Mouse (Mus musculus) gastrocnemius, adult 8-10 months (tissue): ENCODE results near the gene Kifc1. TPM values are rescaled to one million over a fixed set of nuclear protein-coding genes. Genes with fewer than 3 reads are reported as not detected.
"Not testable (repeated sequence)": the region's sequence is repeated elsewhere in the genome, so short reads cannot be mapped to it uniquely, and the experiment has no call there.

Experiments
- DNase-seq, 2 experiments: peaks; one replicate each; pipeline ENCODE4 v3.0.0; 2022; ENCODE audit warnings: low spot score in 2 of 2
- total RNA-seq, 4 experiments: library from RNA; stranded (reverse); gene quantifications; 2 replicates each; pipeline ENCODE4 v1.2.4; 2022

Gene Kifc1
- total RNA-seq, 4 experiments from 2014 or later, result 0.19 to 0.56 (median 0.45) TPM; not detected in 1

- DNase-seq, result peak; percentile 69 to 81
These were observed 29.2 kb upstream of the Kifc1 start for GRCm38 (mm10) chr17:33919351-33920281.

DNA sequence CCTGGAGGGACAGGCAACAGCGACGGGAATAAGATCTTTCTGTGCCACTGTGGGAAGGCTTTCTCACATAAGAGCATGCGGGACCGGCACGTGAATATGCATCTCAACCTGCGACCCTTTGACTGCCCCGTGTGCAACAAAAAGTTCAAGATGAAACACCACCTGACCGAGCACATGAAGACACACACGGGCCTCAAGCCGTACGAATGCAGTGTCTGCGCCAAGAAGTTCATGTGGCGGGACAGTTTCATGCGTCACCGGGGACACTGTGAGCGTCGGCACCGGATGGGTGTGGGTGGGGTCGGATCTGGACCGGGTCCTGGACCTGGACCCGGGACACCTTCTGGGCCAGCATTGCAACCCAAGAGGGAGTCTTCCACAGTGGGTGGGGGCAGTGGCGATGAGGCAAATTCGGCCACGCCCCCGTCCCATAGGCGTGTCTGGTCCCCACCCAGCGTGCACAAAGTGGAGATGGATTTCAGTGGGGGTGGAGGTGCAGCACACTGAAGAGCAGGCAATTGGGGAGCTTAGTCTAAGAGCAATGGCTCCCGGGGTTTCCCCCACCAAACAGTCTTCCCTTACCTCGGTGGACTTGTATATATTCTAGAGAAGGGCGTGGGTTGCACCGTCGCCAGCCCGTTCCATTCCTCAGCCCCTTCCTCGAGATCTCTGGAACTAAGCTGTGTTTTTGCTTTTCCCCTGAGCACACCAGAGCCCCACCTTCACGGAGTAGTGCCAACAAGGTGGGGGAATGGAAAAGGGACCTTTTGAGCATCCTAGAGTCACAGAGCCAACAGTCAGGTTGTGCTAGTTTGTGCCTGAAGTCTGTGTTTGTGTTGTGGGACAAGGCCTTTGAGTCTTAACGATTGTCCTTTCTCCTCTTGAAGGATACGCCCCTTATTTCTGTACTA is 28.1 kb upstream of the Kifc1 start:
- DNase-seq, result peak in 1 of 2 experiments; percentile 48

- no peak for DNase-seq
These were observed 27.3 kb upstream of the Kifc1 start for GRCm38 (mm10) chr17:33917656-33918292.

DNA sequence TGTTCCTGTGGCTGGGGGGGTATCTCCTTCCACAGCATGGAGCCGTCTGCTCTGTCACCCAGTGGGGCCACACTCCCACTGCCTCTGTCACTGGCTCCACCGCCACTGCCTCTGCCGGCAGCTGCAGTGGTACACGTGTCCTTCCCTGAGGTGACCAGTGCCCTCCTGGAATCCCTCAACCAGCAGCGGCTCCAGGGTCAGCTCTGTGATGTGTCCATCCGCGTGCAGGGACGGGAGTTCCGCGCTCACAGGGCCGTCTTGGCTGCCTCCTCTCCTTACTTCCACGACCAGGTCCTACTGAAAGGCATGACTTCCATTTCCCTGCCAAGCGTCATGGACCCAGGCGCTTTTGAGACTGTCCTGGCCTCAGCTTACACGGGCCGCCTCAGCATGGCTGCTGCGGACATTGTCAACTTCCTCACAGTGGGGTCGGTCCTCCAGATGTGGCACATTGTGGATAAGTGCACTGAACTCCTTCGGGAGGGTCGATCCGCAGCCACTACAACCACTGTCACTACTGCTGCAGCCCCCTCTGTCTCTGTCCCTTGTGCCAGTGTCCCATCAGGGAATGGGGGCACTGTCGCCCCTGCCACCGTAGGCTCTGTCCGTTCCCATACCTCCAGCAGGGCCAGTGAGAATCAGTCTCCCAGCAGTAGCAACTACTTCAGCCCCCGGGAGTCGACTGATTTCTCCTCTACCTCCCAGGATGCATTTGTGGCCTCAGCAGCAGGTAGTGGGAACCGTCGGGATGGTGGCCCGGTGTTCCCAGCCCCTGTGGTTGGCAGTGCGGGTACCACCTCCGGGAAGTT is 26.6 kb upstream of the Kifc1 start:
- no peak for DNase-seq

DNA sequence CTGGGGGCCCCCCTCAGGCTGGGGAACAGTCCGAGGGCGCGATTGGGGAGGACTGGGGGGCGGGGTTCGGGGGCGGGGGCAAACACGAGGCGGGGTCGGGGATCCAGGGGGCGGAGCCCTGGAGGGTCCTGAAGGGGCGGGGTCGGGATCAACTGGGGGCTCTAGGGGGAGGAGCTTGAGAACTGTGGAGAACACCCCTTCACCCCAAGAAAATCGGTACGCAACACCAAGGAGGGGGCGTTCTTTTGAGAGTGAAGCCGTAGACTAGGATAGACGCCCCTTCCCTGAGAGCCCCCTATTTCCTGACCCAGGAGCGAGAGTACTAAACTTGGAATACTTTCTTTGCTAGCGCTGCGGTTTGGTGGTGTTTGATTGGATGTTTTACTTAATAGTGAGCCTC is 25.8 kb upstream of the Kifc1 start:
- no peak for DNase-seq

DNA sequence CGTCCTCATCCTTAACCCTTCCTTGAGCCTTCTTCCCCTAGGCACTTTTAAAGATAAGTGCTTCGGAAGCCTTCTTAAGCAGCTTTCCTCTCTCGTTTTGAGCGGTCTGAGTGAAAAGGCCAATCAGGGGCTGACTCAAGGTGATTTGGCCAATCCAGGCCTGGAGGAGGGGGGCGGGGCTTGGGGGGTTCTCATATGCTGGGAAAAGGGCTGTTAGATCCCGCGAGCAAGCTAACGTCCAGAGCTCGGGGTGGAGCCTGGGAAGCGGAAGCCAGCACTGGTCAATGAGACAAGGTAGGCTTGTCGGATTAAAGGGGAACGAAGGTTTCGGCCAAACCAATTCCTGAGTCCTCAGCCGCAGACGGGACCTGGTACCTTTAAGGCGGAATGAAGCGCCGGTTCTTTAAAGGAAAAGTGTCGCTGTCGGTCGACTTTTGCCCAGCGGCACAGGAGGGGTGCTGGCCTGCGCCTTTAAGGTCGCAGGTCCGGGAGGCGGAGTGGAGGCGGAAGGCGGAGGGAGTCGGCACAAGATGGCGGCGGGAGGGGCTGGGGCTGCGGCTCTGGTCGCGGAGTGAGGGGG is 25.3 kb upstream of the Kifc1 start, which contains the start of the genes Tapbp and Zbtb22:
TSS of gene Tapbp (plus strand) at position 229 of the 580 bp plus-strand sequence.
TSS of gene Zbtb22 (plus strand) at position 234 of the 580 bp plus-strand sequence.
- peak; percentile 92 to 95 for DNase-seq

DNA sequence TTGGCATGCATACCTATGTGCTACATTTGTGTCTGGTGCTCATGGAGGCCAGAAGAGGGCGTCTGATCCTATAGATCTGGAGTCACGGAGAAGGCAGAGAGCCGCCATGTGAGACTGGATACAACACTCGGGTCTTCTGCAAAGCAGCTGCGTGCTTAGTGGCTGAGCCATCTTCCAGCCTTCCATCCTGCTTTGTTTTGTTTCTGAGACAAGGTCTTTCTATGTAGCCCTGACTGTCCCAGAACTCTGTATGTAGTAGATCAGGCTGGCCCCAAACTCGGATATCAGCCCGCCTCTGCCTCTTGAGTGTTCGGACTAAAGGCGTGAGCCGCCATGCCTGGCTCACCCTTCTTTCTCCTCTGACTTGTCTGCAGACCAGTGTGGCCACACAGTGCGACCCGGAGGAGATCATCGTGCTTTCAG is 24.5 kb upstream of the Kifc1 start:
- DNase-seq, result no peak

- DNase-seq, result no peak
These were observed 23.4 kb upstream of the Kifc1 start for GRCm38 (mm10) chr17:33913905-33914304.

GRCm38 (mm10) chr17:33913264-33913663 is 22.8 kb upstream of the Kifc1 start:
- no peak for DNase-seq

DNA sequence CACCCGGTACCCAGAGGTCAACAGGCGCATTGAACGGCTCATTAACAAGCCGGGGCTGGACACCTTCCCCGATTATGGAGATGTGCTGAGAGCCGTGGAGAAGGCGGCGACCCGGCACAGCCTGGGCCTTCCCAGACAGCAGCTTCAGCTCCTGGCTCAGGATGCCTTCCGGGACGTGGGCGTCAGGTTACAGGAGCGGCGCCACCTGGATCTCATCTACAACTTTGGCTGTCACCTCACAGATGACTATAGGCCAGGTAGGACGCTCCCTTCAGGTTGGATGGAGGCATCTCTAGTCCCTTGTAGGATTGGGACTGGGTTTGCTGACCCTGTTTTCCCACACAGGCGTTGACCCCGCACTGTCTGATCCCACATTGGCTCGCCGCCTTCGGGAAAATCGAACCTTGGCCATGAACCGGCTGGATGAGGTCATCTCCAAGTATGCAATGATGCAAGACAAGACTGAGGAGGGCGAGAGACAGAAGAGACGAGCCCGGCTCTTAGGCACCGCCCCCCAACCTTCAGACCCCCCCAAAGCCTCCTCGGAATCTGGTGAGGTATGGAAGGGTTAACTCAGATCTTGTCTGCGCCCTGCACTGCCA is 21.5 kb upstream of the Kifc1 start:
- no peak for DNase-seq

- DNase-seq, result no peak
These were observed 20.8 kb upstream of the Kifc1 start for GRCm38 (mm10) chr17:33911052-33911812.

DNA sequence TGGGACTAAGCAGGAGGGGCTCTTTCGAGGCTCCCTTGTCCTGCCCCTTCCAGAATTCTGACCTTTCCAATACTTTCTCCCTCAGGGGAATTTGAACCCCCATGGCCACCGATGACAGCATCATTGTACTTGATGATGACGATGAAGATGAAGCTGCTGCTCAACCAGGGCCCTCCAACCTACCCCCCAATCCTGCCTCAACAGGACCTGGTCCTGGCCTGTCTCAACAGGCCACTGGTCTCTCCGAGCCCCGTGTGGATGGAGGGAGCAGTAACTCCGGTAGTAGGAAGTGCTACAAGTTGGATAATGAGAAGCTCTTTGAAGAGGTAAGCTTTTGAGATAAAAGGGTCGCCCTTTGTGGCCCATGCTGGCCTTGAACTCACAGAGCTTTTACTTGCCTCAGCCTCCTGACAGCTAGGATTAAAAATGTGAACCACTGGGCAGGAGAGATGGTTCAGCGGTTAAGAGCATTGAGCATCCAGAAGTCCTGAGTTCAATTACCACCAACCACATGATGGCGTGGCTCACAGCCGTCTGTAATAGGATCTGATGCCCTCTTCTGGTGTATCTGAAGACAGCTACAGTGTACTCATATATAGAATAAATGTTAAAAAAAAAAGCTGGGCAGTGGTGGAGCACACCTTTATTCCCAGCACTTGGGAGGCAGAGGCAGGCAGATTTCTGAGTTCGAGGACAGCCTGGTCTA is 20.0 kb upstream of the Kifc1 start:
- DNase-seq, result no peak

- no peak for DNase-seq
These were observed 19.4 kb upstream of the Kifc1 start for GRCm38 (mm10) chr17:33909869-33910250.

GRCm38 (mm10) chr17:33909077-33909868 is 18.8 kb upstream of the Kifc1 start, which contains the start of gene Daxx:
Gene Daxx (plus strand): TSS chr17:33909414.
- DNase-seq, result peak; percentile 97 to 98

DNA sequence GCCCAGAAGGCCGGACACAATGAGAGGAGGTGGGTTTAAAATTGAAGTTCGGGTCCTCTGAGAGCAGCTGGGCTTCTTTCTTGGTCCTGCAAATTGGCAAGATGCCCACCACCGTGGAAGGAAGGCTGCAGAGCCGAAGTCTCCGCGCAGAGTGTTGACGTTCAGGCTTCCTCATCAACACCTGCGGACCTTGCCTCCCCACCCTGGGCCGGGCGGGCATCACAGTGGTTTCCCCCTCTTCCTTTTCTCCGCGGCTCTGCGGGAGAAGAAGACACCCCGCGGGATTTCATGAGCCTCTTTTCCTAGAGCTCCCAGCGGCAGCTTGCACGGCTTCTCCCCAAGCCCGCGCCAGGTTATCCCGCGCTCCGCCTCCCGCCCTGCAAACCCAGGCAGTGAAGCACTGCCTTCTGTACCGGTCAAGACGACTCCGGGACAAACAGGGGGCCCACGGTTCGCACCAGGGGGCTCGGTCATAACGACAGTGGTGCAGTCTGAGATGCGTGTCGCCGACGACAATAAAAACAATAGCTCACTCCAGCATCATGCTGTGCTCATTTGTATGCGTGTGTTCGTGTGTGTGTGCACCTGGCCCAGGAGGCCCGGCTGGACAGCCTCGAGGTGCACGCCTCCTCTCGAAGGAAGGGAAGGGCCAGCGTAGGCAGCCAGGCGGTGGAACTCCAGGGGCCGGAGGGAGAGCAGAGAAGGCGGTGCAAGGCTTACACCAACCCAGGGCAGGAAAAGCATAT is 18.0 kb upstream of the Kifc1 start:
- no peak for DNase-seq

GRCm38 (mm10) chr17:33904835-33905234 is 14.4 kb upstream of the Kifc1 start, which contains the start of gene Platr17:
Gene Platr17 (plus strand): TSS chr17:33905135.
- not testable (repeated sequence) for DNase-seq
